Mouse (Mus musculus) C2C12 (cell line): ENCODE measurements around the gene Csmd2. TPM values are rescaled to one million over a fixed set of nuclear protein-coding genes. Genes with fewer than 3 reads are reported as not detected.

ENCODE experiments used
- H3K27me3 ChIP-seq: one replicate; pipeline ENCODE4 v1.6.1; 2011; ENCODE audit not compliant: control insufficient read depth, insufficient read depth, insufficient read length
- H3K36me3 ChIP-seq: one replicate; pipeline ENCODE4 v1.6.1; 2011; ENCODE audit not compliant: control insufficient read depth, insufficient read depth
- H3K4me3 ChIP-seq: one replicate; pipeline ENCODE4 v1.5.1; 2011; ENCODE audit warnings: mild to moderate bottlenecking, control low read depth; ENCODE audit not compliant: poor library complexity, insufficient read depth, severe bottlenecking
- H3K79me2 ChIP-seq: one replicate; pipeline ENCODE4 v1.6.1; 2011; ENCODE audit not compliant: control insufficient read depth, insufficient read depth
- H3K79me3 ChIP-seq: one replicate; pipeline ENCODE4 v1.6.1; 2011; ENCODE audit warnings: low read depth, control low read depth
- H3ac ChIP-seq: one replicate; pipeline ENCODE3; 2011; ENCODE audit warnings: low read depth; ENCODE audit not compliant: control insufficient read depth, insufficient read length
- CEBPB ChIP-seq: IDR thresholded peaks from one replicate; pipeline ENCODE4 v1.6.1; 2011; ENCODE audit warnings: low read depth, mild to moderate bottlenecking, control low read depth, moderate library complexity
- CTCF ChIP-seq: IDR thresholded peaks from one replicate; pipeline ENCODE4 v1.5.1; 2011; ENCODE audit not compliant: control insufficient read depth, insufficient read depth, insufficient read length
- FOSL1 ChIP-seq: IDR thresholded peaks from one replicate; pipeline ENCODE4 v1.8.0; 2011; ENCODE audit warnings: mild to moderate bottlenecking, low read length; ENCODE audit not compliant: poor library complexity, insufficient read depth, severe bottlenecking
- MAX ChIP-seq: IDR thresholded peaks from one replicate; pipeline ENCODE4 v1.6.1; 2011; ENCODE audit warnings: mild to moderate bottlenecking, control low read depth
- MYOD1 ChIP-seq: IDR thresholded peaks from one replicate; pipeline ENCODE4 v1.6.1; 2011; ENCODE audit warnings: low read depth; ENCODE audit not compliant: control insufficient read depth, insufficient read length
- MYOG ChIP-seq: IDR thresholded peaks from one replicate; pipeline ENCODE4 v1.6.1; 2011; ENCODE audit not compliant: control insufficient read depth, insufficient read length; ENCODE audit errors: extremely low read depth
- USF1 ChIP-seq: IDR thresholded peaks from one replicate; pipeline ENCODE4 v1.6.1; 2011; ENCODE audit warnings: low read depth, mild to moderate bottlenecking, control low read depth, moderate library complexity
- polyA plus RNA-seq: library from polyadenylated mRNA; unstranded; fragments of >200 nt; fragmentation: generic; extraction: Trizol; gene quantifications from one replicate; pipeline ENCODE4 v1.2.1, GENCODE M21; 2012; ENCODE audit warnings: missing spikeins

Gene Csmd2
- polyA plus RNA-seq, 1 experiment: not detected

- Histone ChIP-seq H3K36me3 (no peaks in the 10 kb centered on the region), H3K27me3 (no peaks in the 10 kb centered on the region), H3K79me3 (no peaks in the 10 kb centered on the region), H3ac (no peak overlapping the region), H3K79me2 (no peaks in the 10 kb centered on the region), H3K4me3 (no peak overlapping the region)
- TF ChIP-seq CEBPB (no peak), MYOD1 (no peak), USF1 (no peak), MYOG (no peak), MAX (no peak), FOSL1 (no peak), CTCF (no peak)
These were observed 404.6 kb downstream of the Csmd2 start for GRCm38 (mm10) chr4:128392279-128392678.

- no peak overlapping the region for H3ac ChIP-seq
- no peaks in the 10 kb centered on the region for H3K27me3 ChIP-seq
- TF ChIP-seq CTCF: no peak
- no peak for TF ChIP-seq MYOG
- no peak for TF ChIP-seq USF1
- no peaks in the 10 kb centered on the region for H3K79me3 ChIP-seq
- no peaks in the 10 kb centered on the region for H3K36me3 ChIP-seq
- H3K79me2 ChIP-seq: no peaks in the 10 kb centered on the region
- H3K4me3 ChIP-seq: no peak overlapping the region
These were observed 406.2 kb downstream of the Csmd2 start for GRCm38 (mm10) chr4:128393864-128394263.

GRCm38 (mm10) chr4:128396616-128397015, 409.0 kb downstream of the Csmd2 start:
- Histone ChIP-seq H3K36me3 (no peaks in the 10 kb centered on the region), H3K79me2 (no peaks in the 10 kb centered on the region), H3ac (no peak overlapping the region), H3K4me3 (no peak overlapping the region), H3K27me3 (no peaks in the 10 kb centered on the region), H3K79me3 (no peaks in the 10 kb centered on the region)
- TF ChIP-seq FOSL1: no peak
- no peak for TF ChIP-seq CTCF
- TF ChIP-seq USF1: no peak
- no peak for TF ChIP-seq MYOD1
- no peak for TF ChIP-seq MYOG
- TF ChIP-seq MAX: no peak
- no peak for TF ChIP-seq CEBPB

- Histone ChIP-seq H3K27me3 (no peaks in the 10 kb centered on the region), H3K79me2 (no peaks in the 10 kb centered on the region), H3K4me3 (no peak overlapping the region), H3ac (no peak overlapping the region), H3K36me3 (no peaks in the 10 kb centered on the region), H3K79me3 (no peaks in the 10 kb centered on the region)
- TF ChIP-seq CTCF (no peak), MYOG (no peak), MAX (no peak)
These were observed 410.1 kb downstream of the Csmd2 start for GRCm38 (mm10) chr4:128397804-128398203.

- Histone ChIP-seq H3K36me3 (no peaks in the 10 kb centered on the region), H3K79me3 (no peaks in the 10 kb centered on the region), H3K27me3 (no peaks in the 10 kb centered on the region), H3K4me3 (no peak overlapping the region), H3ac (no peak overlapping the region), H3K79me2 (no peaks in the 10 kb centered on the region)
- TF ChIP-seq MAX: no peak
- no peak for TF ChIP-seq USF1
- TF ChIP-seq MYOD1: no peak
- no peak for TF ChIP-seq FOSL1
- no peak for TF ChIP-seq CEBPB
- no peak for TF ChIP-seq MYOG
- no peak for TF ChIP-seq CTCF
These were observed 411.3 kb downstream of the Csmd2 start for GRCm38 (mm10) chr4:128398948-128399347.

- no peak for TF ChIP-seq MAX
- TF ChIP-seq FOSL1: no peak
- TF ChIP-seq CEBPB: no peak
- no peaks in the 10 kb centered on the region for H3K27me3 ChIP-seq
- H3K79me3 ChIP-seq: no peaks in the 10 kb centered on the region
- no peak overlapping the region for H3ac ChIP-seq
- no peaks in the 10 kb centered on the region for H3K79me2 ChIP-seq
- H3K36me3 ChIP-seq: no peaks in the 10 kb centered on the region
- no peak overlapping the region for H3K4me3 ChIP-seq
These were observed 412.4 kb downstream of the Csmd2 start for GRCm38 (mm10) chr4:128400016-128400415.

- H3K4me3 ChIP-seq: no peak overlapping the region
- H3K36me3 ChIP-seq: no peaks in the 10 kb centered on the region
- no peak overlapping the region for H3ac ChIP-seq
- no peaks in the 10 kb centered on the region for H3K79me3 ChIP-seq
- H3K79me2 ChIP-seq: no peaks in the 10 kb centered on the region
- TF ChIP-seq MYOG (no peak), MYOD1 (no peak), MAX (no peak), FOSL1 (no peak), USF1 (no peak), CTCF (no peak), CEBPB (no peak)
- no peaks in the 10 kb centered on the region for H3K27me3 ChIP-seq
These were observed 413.9 kb downstream of the Csmd2 start for GRCm38 (mm10) chr4:128401591-128401990.
